Mouse (Mus musculus) heart, embryonic 11.5 days (tissue): ENCODE results near the gene Gm29582. TPM values are rescaled to one million over a fixed set of nuclear protein-coding genes. Genes with fewer than 3 reads are reported as not detected.
"Not testable (repeated sequence)": the region's sequence is repeated elsewhere in the genome, so short reads cannot be mapped to it uniquely, and the experiment has no call there.

ENCODE experiments used
- ATAC-seq: fragments of 200-750 bp; cut with Nextera tagmentation; replicated peaks from 2 replicates; pipeline ENCODE4 v1.8.0; 2017; ENCODE audit warnings: moderate library complexity; ENCODE audit not compliant: insufficient number of reproducible peaks, low FRiP score, low TSS enrichment
- H3K27ac ChIP-seq: fragments of 300-500 bp; sonication (generic); 2 replicates; pipeline ENCODE4 v1.5.1; 2014; ENCODE audit warnings: mild to moderate bottlenecking, low read depth, low read length
- H3K27me3 ChIP-seq: fragments of 300-500 bp; sonication (generic); 2 replicates; pipeline ENCODE4 v1.6.1; 2014; ENCODE audit warnings: mild to moderate bottlenecking, low read length, mixed read lengths; ENCODE audit not compliant: control insufficient read depth, insufficient read depth
- H3K36me3 ChIP-seq: fragments of 300-500 bp; sonication (generic); 2 replicates; pipeline ENCODE4 v1.6.1; 2014; ENCODE audit warnings: mild to moderate bottlenecking, low read length, moderate library complexity, mixed read lengths; ENCODE audit not compliant: control insufficient read depth, insufficient read depth
- H3K4me1 ChIP-seq: fragments of 300-500 bp; sonication (generic); 2 replicates; pipeline ENCODE4 v1.6.1; 2014; ENCODE audit warnings: low read length; ENCODE audit not compliant: control insufficient read depth, insufficient read depth
- H3K4me2 ChIP-seq: fragments of 300-500 bp; sonication (generic); 2 replicates; pipeline ENCODE4 v1.6.1; 2014; ENCODE audit warnings: mild to moderate bottlenecking, moderate library complexity
- H3K4me3 ChIP-seq: fragments of 300-500 bp; sonication (generic); 2 replicates; pipeline ENCODE4 v1.5.1; 2014; ENCODE audit warnings: low read depth, low read length
- H3K9ac ChIP-seq: fragments of 300-500 bp; sonication (generic); 2 replicates; pipeline ENCODE4 v1.6.1; 2014; ENCODE audit warnings: mild to moderate bottlenecking, low read depth, low read length, moderate library complexity
- H3K9me3 ChIP-seq: fragments of 300-500 bp; sonication (generic); replicated peaks from 2 replicates; pipeline ENCODE4 v1.6.1; 2016; ENCODE audit warnings: low read length; ENCODE audit not compliant: control insufficient read depth
- WGBS: fragments of 180-500 bp; shearing (Covaris S2); extraction: QIAGEN DNeasy Blood & Tissue Kit; methylation state at CpG from one replicate; pipeline ENCODE4 v1.1.7; 2014; ENCODE audit not compliant: insufficient replicate concordance; 5-methylcytosine and 5-hydroxymethylcytosine counted together
- polyA plus RNA-seq: library from polyadenylated mRNA; unstranded; fragments of >200 nt; fragmentation: Nextera tagmentation; extraction: Ambion mirVana; gene quantifications from 2 replicates; pipeline ENCODE4 v1.2.1, GENCODE M21; 2014

The Gm29582 gene
- polyA plus RNA-seq, result not detected in 2 replicates

GRCm38 (mm10) chrY:30738461-30738860 lies at the start of gene Gm29582:
TSS of gene Gm29582 (minus strand) at chrY:30738561.
- H3K9me3 ChIP-seq, H3K27me3 ChIP-seq, H3K4me1 ChIP-seq, H3K9ac ChIP-seq, ATAC-seq, H3K4me3 ChIP-seq, H3K27ac ChIP-seq, H3K4me2 ChIP-seq, H3K36me3 ChIP-seq: not testable (repeated sequence)
- WGBS, result no CpG with 5 or more reads among the region's 8 CpGs
